Mouse (Mus musculus): ENCODE measurements around the gene Rnf24. TPM values are rescaled to one million over a fixed set of nuclear protein-coding genes. Genes with fewer than 3 reads are reported as not detected.

Rnf24 gene
- polyA plus RNA-seq, 1 experiment from 2014 or later: 26.0 TPM

GRCm38 (mm10) chr2:131262213-131262672 is 90.4 kb downstream of the Rnf24 start, which contains the start of gene Pank2:
Gene Pank2, plus strand, starts transcription at chr2:131262495.
- Histone ChIP-seq H3K9ac (replicated peaks; ENCODE audit: low read depth, low read length) (peak within 1 kb of the TSS; percentile 96), H3K4me2 (ENCODE audit: low read length) (peak within 1 kb of the TSS; percentile 91), H3K4me3 (replicated peaks; ENCODE audit: low read length) (peak within 1 kb of the TSS; percentile 86), H3K27me3 (replicated peaks; ENCODE audit: control insufficient read depth, insufficient read depth, low read length) (no peaks in the 10 kb centered on the region), H3K4me1 (replicated peaks; ENCODE audit: control insufficient read depth, insufficient read depth, low read length) (peaks cover 24% of the 10 kb centered on the region), H3K36me3 (ENCODE audit: control insufficient read depth, insufficient read depth) (no peaks in the 10 kb centered on the region), H3K27ac (ENCODE audit: low read length) (peak within 1 kb of the TSS; percentile 99), H3K9me3 (ENCODE audit: control insufficient read depth, low read length) (no peaks in the 10 kb centered on the region)
- ATAC-seq: peak; percentile 100
- WGBS: under 1% methylated on average over 47 of the region's 49 CpGs

- peak overlapping the region; percentile 85 for H3K4me2 ChIP-seq (ENCODE audit: low read length)
- ATAC-seq: peak; percentile 69
- H3K4me3 ChIP-seq (replicated peaks; ENCODE audit: low read length): peak overlapping the region; percentile 86
- H3K9me3 ChIP-seq (ENCODE audit: control insufficient read depth, low read length): no peaks in the 10 kb centered on the region
- 4% methylated on average over 10 of the region's 10 CpGs for WGBS
- H3K27me3 ChIP-seq (replicated peaks; ENCODE audit: control insufficient read depth, insufficient read depth, low read length): no peaks in the 10 kb centered on the region
- H3K9ac ChIP-seq (replicated peaks; ENCODE audit: low read depth, low read length): peak overlapping the region; percentile 73
- peak overlapping the region; percentile 99 for H3K27ac ChIP-seq (ENCODE audit: low read length)
- no peaks in the 10 kb centered on the region for H3K36me3 ChIP-seq (ENCODE audit: control insufficient read depth, insufficient read depth)
- peaks cover 24% of the 10 kb centered on the region for H3K4me1 ChIP-seq (replicated peaks; ENCODE audit: control insufficient read depth, insufficient read depth, low read length)
Measured at GRCm38 (mm10) chr2:131261481-131262212, 91.0 kb downstream of the Rnf24 start.

DNA sequence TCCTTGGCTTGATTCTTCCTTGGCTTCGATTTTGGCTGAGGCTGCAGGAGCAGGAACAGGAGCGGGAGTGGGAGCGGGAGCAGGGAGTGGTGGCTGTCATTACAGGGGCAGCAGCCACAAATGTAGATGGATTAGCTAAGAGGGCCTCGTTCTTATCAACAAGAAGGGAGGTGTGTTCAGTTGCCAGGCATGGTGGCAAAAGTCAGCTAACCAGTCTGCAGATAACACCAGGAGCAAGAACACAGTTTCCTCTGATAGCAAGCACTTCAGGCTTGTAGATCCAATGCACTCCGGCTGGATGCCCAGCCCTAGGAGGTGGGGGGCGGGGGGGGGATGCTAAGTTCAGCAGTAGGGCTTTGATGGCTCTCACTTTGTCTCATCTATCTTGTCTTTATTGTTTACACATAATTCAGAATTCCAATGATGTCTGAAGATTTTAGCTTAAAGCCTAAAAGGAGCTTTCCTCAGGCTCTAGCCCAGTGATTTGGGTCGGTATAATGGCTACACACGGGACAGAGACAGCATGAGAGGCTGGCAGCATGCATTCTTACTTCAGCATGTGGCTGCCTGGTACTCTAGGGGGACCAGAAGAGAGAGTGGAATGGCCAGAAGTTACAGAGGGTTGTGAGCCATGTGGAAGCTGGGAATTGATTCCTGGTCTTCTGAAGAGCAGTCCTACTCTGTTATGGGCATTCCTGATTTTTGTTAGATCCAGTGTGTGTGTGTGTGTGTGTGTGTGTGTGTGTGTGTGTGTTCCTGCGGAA is 92.0 kb downstream of the Rnf24 start:
- Histone ChIP-seq H3K36me3 (ENCODE audit: control insufficient read depth, insufficient read depth) (no peaks in the 10 kb centered on the region), H3K4me3 (replicated peaks; ENCODE audit: low read length) (no peak overlapping the region), H3K9me3 (ENCODE audit: control insufficient read depth, low read length) (no peaks in the 10 kb centered on the region), H3K27me3 (replicated peaks; ENCODE audit: control insufficient read depth, insufficient read depth, low read length) (no peaks in the 10 kb centered on the region), H3K4me1 (replicated peaks; ENCODE audit: control insufficient read depth, insufficient read depth, low read length) (peaks cover 24% of the 10 kb centered on the region), H3K4me2 (ENCODE audit: low read length) (no peak overlapping the region), H3K9ac (replicated peaks; ENCODE audit: low read depth, low read length) (no peak overlapping the region), H3K27ac (ENCODE audit: low read length) (no peak overlapping the region)
- 59% methylated on average over 9 of the region's 9 CpGs for WGBS
- no peak for ATAC-seq

DNA sequence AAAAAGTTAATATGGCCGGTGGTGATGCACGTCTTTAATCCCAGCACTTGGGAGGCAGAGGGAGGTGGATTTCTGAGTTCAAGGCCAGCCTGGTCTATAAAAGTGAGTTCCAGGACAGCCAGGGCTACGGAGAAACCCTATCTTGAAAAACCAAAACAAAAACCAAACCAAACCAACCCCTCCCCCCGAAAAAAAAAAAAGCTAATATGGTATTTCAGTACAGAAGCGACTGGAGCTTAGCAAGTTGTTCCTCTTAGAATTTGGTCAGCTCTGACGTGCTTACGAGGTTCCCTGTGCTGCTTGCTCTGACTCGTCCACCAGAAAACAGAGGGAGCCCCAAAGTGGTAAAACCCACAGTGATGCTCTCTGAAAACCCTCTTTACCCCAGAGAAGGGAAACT is 94.0 kb downstream of the Rnf24 start:
- WGBS: 81% methylated on average over 8 of the region's 8 CpGs

DNA sequence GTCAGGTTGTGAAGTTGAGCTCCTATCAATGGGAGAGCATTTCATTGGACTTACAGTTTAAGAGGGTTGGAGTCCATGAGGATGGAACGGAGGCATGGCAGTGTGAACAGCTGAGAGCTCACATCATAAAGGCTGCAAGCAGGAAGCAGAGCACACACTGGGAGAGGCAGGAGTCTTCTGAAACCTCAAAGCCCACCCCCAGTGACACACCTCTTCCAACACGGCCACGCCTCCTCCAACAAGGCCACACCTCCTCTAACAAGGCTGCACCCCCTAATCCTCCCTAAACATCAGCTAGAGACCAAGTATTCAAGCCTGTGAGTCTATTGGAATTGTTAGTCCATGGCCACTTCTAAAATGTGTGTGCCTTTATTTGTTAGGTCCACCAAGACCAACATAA is 97.0 kb downstream of the Rnf24 start:
- no peaks in the 10 kb centered on the region for H3K9me3 ChIP-seq (ENCODE audit: control insufficient read depth, low read length)
- no peak overlapping the region for H3K9ac ChIP-seq (replicated peaks; ENCODE audit: low read depth, low read length)
- no peak for ATAC-seq
- no peaks in the 10 kb centered on the region for H3K4me1 ChIP-seq (replicated peaks; ENCODE audit: control insufficient read depth, insufficient read depth, low read length)
- no peaks in the 10 kb centered on the region for H3K36me3 ChIP-seq (ENCODE audit: control insufficient read depth, insufficient read depth)
- no peaks in the 10 kb centered on the region for H3K27me3 ChIP-seq (replicated peaks; ENCODE audit: control insufficient read depth, insufficient read depth, low read length)
- H3K27ac ChIP-seq (ENCODE audit: low read length): no peak overlapping the region
- no peak overlapping the region for H3K4me2 ChIP-seq (ENCODE audit: low read length)
- WGBS: 51% methylated on average over 3 of the region's 3 CpGs
- no peak overlapping the region for H3K4me3 ChIP-seq (replicated peaks; ENCODE audit: low read length)

More for the DNA sequence above, 94.0 kb downstream of the Rnf24 start:
- peaks cover 10% of the 10 kb centered on the region for H3K4me1 ChIP-seq (replicated peaks; ENCODE audit: control insufficient read depth, insufficient read depth, low read length)
- no peaks in the 10 kb centered on the region for H3K9me3 ChIP-seq (ENCODE audit: control insufficient read depth, low read length)
- H3K27me3 ChIP-seq (replicated peaks; ENCODE audit: control insufficient read depth, insufficient read depth, low read length): no peaks in the 10 kb centered on the region
- H3K36me3 ChIP-seq (ENCODE audit: control insufficient read depth, insufficient read depth): no peaks in the 10 kb centered on the region
- ATAC-seq: no peak
- H3K27ac ChIP-seq (ENCODE audit: low read length): no peak overlapping the region
- H3K4me3 ChIP-seq (replicated peaks; ENCODE audit: low read length): no peak overlapping the region
- no peak overlapping the region for H3K4me2 ChIP-seq (ENCODE audit: low read length)
- no peak overlapping the region for H3K9ac ChIP-seq (replicated peaks; ENCODE audit: low read depth, low read length)

GRCm38 (mm10) chr2:131254329-131254713 is 98.4 kb downstream of the Rnf24 start:
- no peak overlapping the region for H3K27ac ChIP-seq (ENCODE audit: low read length)
- no peaks in the 10 kb centered on the region for H3K9me3 ChIP-seq (ENCODE audit: control insufficient read depth, low read length)
- H3K36me3 ChIP-seq (ENCODE audit: control insufficient read depth, insufficient read depth): no peaks in the 10 kb centered on the region
- no peaks in the 10 kb centered on the region for H3K27me3 ChIP-seq (replicated peaks; ENCODE audit: control insufficient read depth, insufficient read depth, low read length)
- 81% methylated on average over 2 of the region's 2 CpGs for WGBS
- H3K4me2 ChIP-seq (ENCODE audit: low read length): no peak overlapping the region
- no peak for ATAC-seq
- no peaks in the 10 kb centered on the region for H3K4me1 ChIP-seq (replicated peaks; ENCODE audit: control insufficient read depth, insufficient read depth, low read length)
- no peak overlapping the region for H3K4me3 ChIP-seq (replicated peaks; ENCODE audit: low read length)
- H3K9ac ChIP-seq (replicated peaks; ENCODE audit: low read depth, low read length): no peak overlapping the region

GRCm38 (mm10) chr2:131253681-131254328 is 98.9 kb downstream of the Rnf24 start:
- ATAC-seq: 0 out of 2 replicates have a peak, but pooled peaks have one; percentile 36
- H3K27me3 ChIP-seq (replicated peaks; ENCODE audit: control insufficient read depth, insufficient read depth, low read length): no peaks in the 10 kb centered on the region
- 37% methylated on average over 7 of the region's 7 CpGs for WGBS
- no peaks in the 10 kb centered on the region for H3K9me3 ChIP-seq (ENCODE audit: control insufficient read depth, low read length)
- no peak overlapping the region for H3K9ac ChIP-seq (replicated peaks; ENCODE audit: low read depth, low read length)
- no peaks in the 10 kb centered on the region for H3K36me3 ChIP-seq (ENCODE audit: control insufficient read depth, insufficient read depth)
- H3K4me3 ChIP-seq (replicated peaks; ENCODE audit: low read length): no peak overlapping the region
- no peak overlapping the region for H3K4me2 ChIP-seq (ENCODE audit: low read length)
- H3K4me1 ChIP-seq (replicated peaks; ENCODE audit: control insufficient read depth, insufficient read depth, low read length): no peaks in the 10 kb centered on the region
- no peak overlapping the region for H3K27ac ChIP-seq (ENCODE audit: low read length)

All from forebrain, embryonic 16.5 days (tissue).